In the genomic region with DNA sequence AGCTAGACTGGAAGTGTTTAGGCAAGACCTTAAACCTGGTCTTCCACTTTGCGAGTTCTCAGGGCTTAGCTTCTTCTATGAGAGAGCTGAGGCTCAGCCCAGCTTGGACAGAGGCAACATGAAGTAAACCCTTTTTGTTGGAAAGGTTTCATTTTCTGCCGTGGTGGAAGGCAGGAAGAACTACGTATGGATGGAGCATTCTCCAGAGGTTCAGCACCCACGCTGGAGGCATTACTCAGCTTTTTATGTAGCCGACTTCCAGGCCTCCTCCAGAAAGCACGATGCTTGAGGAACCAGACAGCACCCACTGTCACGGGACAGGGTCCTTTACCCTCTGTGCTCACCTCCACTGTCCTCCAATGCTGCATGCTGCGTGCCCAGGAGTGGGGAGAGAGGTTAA, we compare ENCODE assay signal across 13 mouse cellular contexts. TPM values are rescaled to one million over a fixed set of nuclear protein-coding genes. Genes with fewer than 3 reads are reported as not detected.
A peak's percentile ranks its signal among the peaks of the same experiment; 100 is the strongest.
DNase-seq lines count a peak whose midpoint lies in the region; ATAC-seq and TF ChIP-seq lines count a peak whose summit lies in the region.
"Had no signal": no experiment of that assay in that cellular context is flagged by ENCODE, and none has a peak within 500 bp of the region (broad histone marks: within the 10 kb centered on the region; RNA-seq: fewer than 3 reads in every experiment).

No protein-coding gene starts in this region.

- no peaks in the 10 kb centered on the region for H3K9me3 ChIP-seq in kidney, embryonic 14.5 days (ENCODE audit: control insufficient read depth, low read length)
- H3K9me3 ChIP-seq in limb, embryonic 12.5 days, result 0 out of 2 replicates have a peak, but pooled peaks cover 4% of the 10 kb centered on the region

- no peak overlapping the region for H3K4me2 ChIP-seq in kidney, embryonic 14.5 days (replicated peaks; ENCODE audit: low read depth, low read length)
- no peak overlapping the region for H3K4me2 ChIP-seq in limb, embryonic 12.5 days

- H3K4me1 ChIP-seq in kidney, embryonic 14.5 days (ENCODE audit: control insufficient read depth, insufficient read depth, low read length), result peaks cover 53% of the 10 kb centered on the region
- peaks cover 81% of the 10 kb centered on the region for H3K4me1 ChIP-seq in limb, embryonic 12.5 days (replicated peaks)

- H3K27me3 ChIP-seq in kidney, embryonic 14.5 days (ENCODE audit: control insufficient read depth, insufficient read depth, low read length), result no peaks in the 10 kb centered on the region
- H3K27me3 ChIP-seq in limb, embryonic 12.5 days, result no peaks in the 10 kb centered on the region

- H3K4me3 ChIP-seq in gastrocnemius, adult 2 months, result no peak overlapping the region
- H3K4me3 ChIP-seq in kidney, embryonic 14.5 days (ENCODE audit: low read length), result no peak overlapping the region
- H3K4me3 ChIP-seq in limb, embryonic 12.5 days (replicated peaks), result no peak overlapping the region
- H3K4me3 ChIP-seq: left cerebral cortex, adult 2 months had no signal

- no peak for TF ChIP-seq CTCF in gastrocnemius, adult 2 months (IDR thresholded peaks at IDR 0.05)

- H3K9ac ChIP-seq in kidney, embryonic 14.5 days (ENCODE audit: low read depth, low read length), result no peak overlapping the region
- no peak overlapping the region for H3K9ac ChIP-seq in limb, embryonic 12.5 days (replicated peaks)

- H3K36me3 ChIP-seq in kidney, embryonic 14.5 days (ENCODE audit: control insufficient read depth, insufficient read depth, low read length), result no peaks in the 10 kb centered on the region
- H3K36me3 ChIP-seq in limb, embryonic 12.5 days, result no peaks in the 10 kb centered on the region

- intact Hi-C loops in gastrocnemius, adult 2 months (cut with DNase I), result no loop called here

- DNase-seq in gastrocnemius, adult 2 months, result no peak
- no peak for DNase-seq in gastrocnemius, postnatal 4 days (ENCODE audit: low spot score in 2 of 2)
- DNase-seq in kidney, adult 11 months, result no peak
- DNase-seq in R1 (ENCODE audit: low read depth, low spot score), result peak; percentile 46
- DNase-seq in embryo, embryonic 10.5 days (ENCODE audit: low spot score), result no peak
- no peak for DNase-seq in layer of hippocampus, adult 8-10 months (ENCODE audit: low spot score in 2 of 2)
- DNase-seq: gastrocnemius, postnatal 36 days; thymus, adult 18-20 months had no signal

- no peak for ATAC-seq in kidney, embryonic 14.5 days (ENCODE audit: low FRiP score, low TSS enrichment)
- no peak for ATAC-seq in limb, embryonic 12.5 days (ENCODE audit: insufficient number of reproducible peaks, insufficient read depth, low FRiP score, low TSS enrichment, low read depth)
- ATAC-seq: forebrain, embryonic 14.5 days; lung, postnatal 0 days had no signal

- H3K27ac ChIP-seq in gastrocnemius, adult 2 months, result peak overlapping the region; percentile 12
- H3K27ac ChIP-seq in kidney, embryonic 14.5 days (ENCODE audit: low read depth, low read length), result peak overlapping the region; percentile 3; the same call in 1 of the 2 replicates
- H3K27ac ChIP-seq in limb, embryonic 12.5 days, result peak overlapping the region; percentile 66
- H3K27ac ChIP-seq: left cerebral cortex, adult 2 months had no signal

- WGBS in kidney, embryonic 14.5 days, result 60% methylated on average over 8 of the region's 8 CpGs
- WGBS in limb, embryonic 12.5 days, result 61% methylated on average over 8 of the region's 8 CpGs

RNA-seq across cellular contexts. Expression of gene Ssbp3, which starts 48.6 kb away (rescaled TPM):
- total RNA-seq in gastrocnemius, adult 2 months (2021), result 10 to 100 TPM; 23.7 to 30.0 TPM
- total RNA-seq in gastrocnemius, postnatal 4 days (2021), result 10 to 100 TPM; 65.7 to 73.4 TPM
- 81.5 and 118 TPM in 2 replicates for polyA plus RNA-seq in kidney, embryonic 14.5 days (2014; fragmentation: Nextera tagmentation; extraction: Ambion mirVana)
- 278 and 295 TPM in 2 replicates for polyA plus RNA-seq in limb, embryonic 12.5 days (2016; fragmentation: Nextera tagmentation; extraction: Ambion mirVana)
- 100 to 1,000 TPM; 150 to 180 (median 160) TPM for total RNA-seq in layer of hippocampus, adult 8-10 months (2022)

RNA-seq across cellular contexts. Expression of gene Acot11, which starts 57.1 kb away (rescaled TPM):
- 10 to 100 TPM in 1 of 2 experiments, 1 to 10 TPM in 1; 7.1 to 17.3 TPM for total RNA-seq in gastrocnemius, adult 2 months (2021)
- total RNA-seq in gastrocnemius, postnatal 4 days (2021), result 10 to 100 TPM; 12.3 to 15.8 TPM
- 1.4 and 2.2 TPM in 2 replicates for polyA plus RNA-seq in kidney, embryonic 14.5 days (2014; fragmentation: Nextera tagmentation; extraction: Ambion mirVana)
- 4.6 and 6.8 TPM in 2 replicates for polyA plus RNA-seq in limb, embryonic 12.5 days (2016; fragmentation: Nextera tagmentation; extraction: Ambion mirVana)
- 10 to 100 TPM; 34.4 to 52.4 (median 49.7) TPM for total RNA-seq in layer of hippocampus, adult 8-10 months (2022)

Comparison
In these comparisons a context has a peak if more than half of its experiments do, and no peak if none do; other contexts are left out.
1. H3K27ac ChIP-seq: peak in every context shown above with its lines; median percentile 66 in limb, embryonic 12.5 days; 12 in gastrocnemius, adult 2 months; 3 in kidney, embryonic 14.5 days.